Mouse (Mus musculus): ENCODE results near the gene Adam10.

- TF ChIP-seq CTCF (IDR thresholded peaks at IDR 0.05; ENCODE audit: control insufficient read depth, insufficient read depth, low read length): no peak
- TF ChIP-seq POLR2A (IDR thresholded peaks at IDR 0.05; ENCODE audit: borderline replicate concordance, control insufficient read depth, low read depth, low read length): no peak
Measured at GRCm38 (mm10) chr9:70665372-70666145, 13.2 kb upstream of the Adam10 start.

Measured in bone marrow, adult 2 months (tissue).